Mouse (Mus musculus) adrenal gland, postnatal 25 days (tissue): ENCODE measurements around the gene Ccl20. TPM values are rescaled to one million over a fixed set of nuclear protein-coding genes. Genes with fewer than 3 reads are reported as not detected.

Experiments used
- DNase-seq: peaks from one replicate; pipeline ENCODE4 v3.0.0; 2021; ENCODE audit warnings: mixed read lengths
- long read RNA-seq: library from polyadenylated mRNA; stranded (forward); transcript quantifications from one replicate; pipeline ENCODE4 v2.0.0, GENCODE M21; 2021
- total RNA-seq: library from RNA; stranded (reverse); gene quantifications from 2 replicates; pipeline ENCODE4 v1.2.3, GENCODE M21; 2021

Ccl20 gene
- total RNA-seq = not detected in 2 replicates
- long read RNA-seq = 0 reads

GRCm38 (mm10) chr1:83116447-83117137 is at the start of gene Ccl20:
Ccl20 (plus strand) TSS chr1:83116766.
- DNase-seq = no peak

- no peak for DNase-seq
These were observed 49.4 kb upstream of the Ccl20 start for GRCm38 (mm10) chr1:83067205-83067604.

GRCm38 (mm10) chr1:83075526-83076189 is 40.9 kb upstream of the Ccl20 start:
- DNase-seq = no peak

GRCm38 (mm10) chr1:83076190-83076917 is 40.2 kb upstream of the Ccl20 start:
- no peak for DNase-seq

GRCm38 (mm10) chr1:83077016-83077415 is 39.5 kb upstream of the Ccl20 start:
- DNase-seq = no peak

- DNase-seq = no peak
These were observed 31.8 kb upstream of the Ccl20 start for GRCm38 (mm10) chr1:83084790-83085189.

- DNase-seq = no peak
These were observed 25.3 kb upstream of the Ccl20 start for GRCm38 (mm10) chr1:83091268-83091667.

GRCm38 (mm10) chr1:83096935-83097334 is 19.6 kb upstream of the Ccl20 start:
- no peak for DNase-seq

GRCm38 (mm10) chr1:83099160-83099559 is 17.4 kb upstream of the Ccl20 start:
- no peak for DNase-seq

GRCm38 (mm10) chr1:83099580-83100137 is 16.9 kb upstream of the Ccl20 start:
- DNase-seq = no peak

GRCm38 (mm10) chr1:83101891-83102290 is 14.7 kb upstream of the Ccl20 start:
- peak; percentile 11 for DNase-seq

GRCm38 (mm10) chr1:83105464-83105863 is 11.1 kb upstream of the Ccl20 start:
- no peak for DNase-seq

- DNase-seq = no peak
These were observed 9.1 kb upstream of the Ccl20 start for GRCm38 (mm10) chr1:83107410-83107978.

- DNase-seq = no peak
These were observed 5.6 kb upstream of the Ccl20 start for GRCm38 (mm10) chr1:83110992-83111391.

GRCm38 (mm10) chr1:83111726-83112125 is 4.8 kb upstream of the Ccl20 start:
- no peak for DNase-seq

GRCm38 (mm10) chr1:83117217-83117616 is 651 bp downstream of the Ccl20 start:
- DNase-seq = no peak

- no peak for DNase-seq
These were observed 1.1 kb downstream of the Ccl20 start for GRCm38 (mm10) chr1:83117661-83118060.

GRCm38 (mm10) chr1:83119903-83120302 is 3.3 kb downstream of the Ccl20 start:
- no peak for DNase-seq

- DNase-seq = no peak
These were observed 3.7 kb downstream of the Ccl20 start for GRCm38 (mm10) chr1:83120312-83120711.

GRCm38 (mm10) chr1:83123201-83123600 is 6.6 kb downstream of the Ccl20 start:
- DNase-seq = no peak

- no peak for DNase-seq
These were observed 19.3 kb downstream of the Ccl20 start for GRCm38 (mm10) chr1:83135829-83136228.

GRCm38 (mm10) chr1:83137847-83138246 is 21.3 kb downstream of the Ccl20 start:
- DNase-seq = no peak

- DNase-seq = no peak
These were observed 22.2 kb downstream of the Ccl20 start for GRCm38 (mm10) chr1:83138721-83139120.
